Mouse (Mus musculus): ENCODE measurements at regions not wholly inside any gene's neighbourhood (a gene's known extent, or its start where the extent isn't known, plus 50 kb on each side); places are given as distances from the start of the nearest gene placed in this dataset.

DNA sequence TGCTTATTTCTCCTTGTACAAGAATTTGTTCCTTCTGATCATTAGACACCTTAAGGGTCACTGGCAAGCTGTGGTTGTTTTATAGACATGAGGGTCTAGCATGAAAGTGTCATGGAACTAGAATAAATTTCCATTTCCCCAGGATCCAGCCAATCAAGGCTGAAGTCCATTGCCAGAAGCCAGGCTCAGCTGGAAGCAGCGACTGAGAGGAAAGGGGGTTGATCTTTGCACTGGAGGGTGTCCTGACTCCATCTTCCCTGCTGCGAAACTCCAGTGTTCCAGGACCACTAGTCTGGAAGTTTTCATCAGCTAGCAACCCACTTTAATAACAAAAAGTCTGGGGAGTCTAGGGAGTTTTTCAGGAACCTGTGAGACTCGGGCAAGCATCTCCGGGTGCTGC, 517.0 kb downstream of the Kcnj2 start:
- H3K4me2 ChIP-seq (ENCODE audit: low read depth, low read length) = no peak overlapping the region
- ATAC-seq (ENCODE audit: insufficient read depth, low read depth) = no peak

DNA sequence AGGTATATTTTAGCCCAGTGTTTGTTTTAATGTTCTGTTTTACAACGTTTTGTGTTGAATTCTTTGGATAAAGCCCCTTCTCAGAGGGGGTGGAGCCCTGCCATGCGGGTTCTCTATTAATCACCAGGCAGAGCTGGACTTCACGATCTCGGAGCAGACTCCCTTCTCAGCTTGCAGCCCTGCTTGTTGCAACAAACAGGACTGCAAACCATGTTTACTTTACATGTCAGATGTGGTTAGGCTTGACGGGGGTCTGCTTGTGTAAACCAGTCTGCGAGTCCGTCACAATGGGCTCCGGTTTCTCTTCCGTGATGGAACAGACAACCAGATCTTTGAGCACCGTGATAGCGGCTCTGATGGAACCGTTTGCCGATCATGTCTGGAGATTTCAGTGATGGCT, 517.6 kb downstream of the Kcnj2 start:
- WGBS = 51% methylated on average over 13 of the region's 13 CpGs
- DNase-seq (ENCODE audit: low spot score) (no peak), ATAC-seq (ENCODE audit: insufficient read depth, low read depth) (no peak)
- H3K27ac ChIP-seq (ENCODE audit: low read depth) = no peak overlapping the region
- H3K36me3 ChIP-seq (replicated peaks; ENCODE audit: control insufficient read depth, insufficient read depth, low read length) = no peaks in the 10 kb centered on the region
- no peaks in the 10 kb centered on the region for H3K9me3 ChIP-seq (replicated peaks; ENCODE audit: control insufficient read depth, low read length)
- no peaks in the 10 kb centered on the region for H3K4me1 ChIP-seq (ENCODE audit: control insufficient read depth, insufficient read depth)
- no peak overlapping the region for H3K9ac ChIP-seq (replicated peaks; ENCODE audit: low read depth, low read length)
- no peak for TF ChIP-seq CTCF (IDR thresholded peaks at IDR 0.05; ENCODE audit: low read depth)
- no peak for TF ChIP-seq EP300 (IDR thresholded peaks at IDR 0.05; ENCODE audit: low read depth)
- no peak overlapping the region for H3K4me3 ChIP-seq (ENCODE audit: low read depth, low read length)
- no peaks in the 10 kb centered on the region for H3K27me3 ChIP-seq (ENCODE audit: control insufficient read depth, insufficient read depth, low read length)
- H3K4me2 ChIP-seq (ENCODE audit: low read depth, low read length) = no peak overlapping the region

More for the DNA sequence above, 517.0 kb downstream of the Kcnj2 start:
- WGBS = 64% methylated on average over 4 of the region's 4 CpGs
- H3K27me3 ChIP-seq (ENCODE audit: control insufficient read depth, insufficient read depth, low read length) = no peaks in the 10 kb centered on the region
- H3K27ac ChIP-seq (ENCODE audit: low read depth) = no peak overlapping the region
- no peak for DNase-seq (ENCODE audit: low spot score)
- no peak overlapping the region for H3K9ac ChIP-seq (replicated peaks; ENCODE audit: low read depth, low read length)
- H3K4me1 ChIP-seq (ENCODE audit: control insufficient read depth, insufficient read depth) = no peaks in the 10 kb centered on the region
- no peaks in the 10 kb centered on the region for H3K36me3 ChIP-seq (replicated peaks; ENCODE audit: control insufficient read depth, insufficient read depth, low read length)
- H3K9me3 ChIP-seq (replicated peaks; ENCODE audit: control insufficient read depth, low read length) = no peaks in the 10 kb centered on the region
- no peak overlapping the region for H3K4me3 ChIP-seq (ENCODE audit: low read depth, low read length)
- no peak for TF ChIP-seq EP300 (IDR thresholded peaks at IDR 0.05; ENCODE audit: low read depth)

GRCm38 (mm10) chr11:111599456-111599855, 533.5 kb downstream of the Kcnj2 start:
- ATAC-seq (ENCODE audit: insufficient read depth, low read depth) = no peak
- Histone ChIP-seq H3K27ac (ENCODE audit: low read depth) (no peak overlapping the region), H3K9ac (replicated peaks; ENCODE audit: low read depth, low read length) (no peak overlapping the region), H3K27me3 (ENCODE audit: control insufficient read depth, insufficient read depth, low read length) (no peaks in the 10 kb centered on the region), H3K4me3 (ENCODE audit: low read depth, low read length) (no peak overlapping the region), H3K36me3 (replicated peaks; ENCODE audit: control insufficient read depth, insufficient read depth, low read length) (no peaks in the 10 kb centered on the region), H3K4me1 (ENCODE audit: control insufficient read depth, insufficient read depth) (no peaks in the 10 kb centered on the region), H3K9me3 (replicated peaks; ENCODE audit: control insufficient read depth, low read length) (no peaks in the 10 kb centered on the region), H3K4me2 (ENCODE audit: low read depth, low read length) (no peak overlapping the region)
- DNase-seq (ENCODE audit: low spot score) = no peak
- no peak for TF ChIP-seq EP300 (IDR thresholded peaks at IDR 0.05; ENCODE audit: low read depth)
- TF ChIP-seq CTCF (IDR thresholded peaks at IDR 0.05; ENCODE audit: low read depth) = no peak

- TF ChIP-seq CTCF (IDR thresholded peaks at IDR 0.05; ENCODE audit: low read depth) = no peak
- no peak for TF ChIP-seq EP300 (IDR thresholded peaks at IDR 0.05; ENCODE audit: low read depth)
- Histone ChIP-seq H3K27ac (ENCODE audit: low read depth) (no peak overlapping the region), H3K9ac (replicated peaks; ENCODE audit: low read depth, low read length) (no peak overlapping the region), H3K4me1 (ENCODE audit: control insufficient read depth, insufficient read depth) (no peaks in the 10 kb centered on the region), H3K4me3 (ENCODE audit: low read depth, low read length) (no peak overlapping the region), H3K4me2 (ENCODE audit: low read depth, low read length) (no peak overlapping the region), H3K27me3 (ENCODE audit: control insufficient read depth, insufficient read depth, low read length) (no peaks in the 10 kb centered on the region), H3K36me3 (replicated peaks; ENCODE audit: control insufficient read depth, insufficient read depth, low read length) (no peaks in the 10 kb centered on the region), H3K9me3 (replicated peaks; ENCODE audit: control insufficient read depth, low read length) (no peaks in the 10 kb centered on the region)
- ATAC-seq (ENCODE audit: insufficient read depth, low read depth) (no peak), DNase-seq (ENCODE audit: low spot score) (no peak)
- 83% methylated on average over 11 of the region's 11 CpGs for WGBS
These were observed 539.2 kb downstream of the Kcnj2 start for GRCm38 (mm10) chr11:111605146-111605545.

GRCm38 (mm10) chr11:111610522-111611015, 544.6 kb downstream of the Kcnj2 start:
- no peaks in the 10 kb centered on the region for H3K27me3 ChIP-seq (ENCODE audit: control insufficient read depth, insufficient read depth, low read length)
- H3K9ac ChIP-seq (replicated peaks; ENCODE audit: low read depth, low read length) = no peak overlapping the region
- DNase-seq (ENCODE audit: low spot score) (no peak), ATAC-seq (ENCODE audit: insufficient read depth, low read depth) (no peak)
- no peak overlapping the region for H3K27ac ChIP-seq (ENCODE audit: low read depth)
- H3K4me1 ChIP-seq (ENCODE audit: control insufficient read depth, insufficient read depth) = no peaks in the 10 kb centered on the region
- no peak for TF ChIP-seq EP300 (IDR thresholded peaks at IDR 0.05; ENCODE audit: low read depth)
- no peak for TF ChIP-seq CTCF (IDR thresholded peaks at IDR 0.05; ENCODE audit: low read depth)
- H3K9me3 ChIP-seq (replicated peaks; ENCODE audit: control insufficient read depth, low read length) = no peaks in the 10 kb centered on the region
- no peak overlapping the region for H3K4me3 ChIP-seq (ENCODE audit: low read depth, low read length)
- WGBS = 71% methylated on average over 5 of the region's 5 CpGs
- H3K36me3 ChIP-seq (replicated peaks; ENCODE audit: control insufficient read depth, insufficient read depth, low read length) = no peaks in the 10 kb centered on the region
- no peak overlapping the region for H3K4me2 ChIP-seq (ENCODE audit: low read depth, low read length)

GRCm38 (mm10) chr11:111643603-111644002, 577.6 kb downstream of the Kcnj2 start:
- no peak for ATAC-seq (ENCODE audit: insufficient read depth, low read depth)
- WGBS = 81% methylated on average over 7 of the region's 7 CpGs
- H3K36me3 ChIP-seq (replicated peaks; ENCODE audit: control insufficient read depth, insufficient read depth, low read length) = no peaks in the 10 kb centered on the region
- DNase-seq (ENCODE audit: low spot score) = no peak
- H3K4me2 ChIP-seq (ENCODE audit: low read depth, low read length) = no peak overlapping the region
- H3K4me3 ChIP-seq (ENCODE audit: low read depth, low read length) = no peak overlapping the region
- no peak overlapping the region for H3K9ac ChIP-seq (replicated peaks; ENCODE audit: low read depth, low read length)
- H3K27me3 ChIP-seq (ENCODE audit: control insufficient read depth, insufficient read depth, low read length) = no peaks in the 10 kb centered on the region
- H3K9me3 ChIP-seq (replicated peaks; ENCODE audit: control insufficient read depth, low read length) = no peaks in the 10 kb centered on the region
- H3K27ac ChIP-seq (ENCODE audit: low read depth) = no peak overlapping the region
- no peak for TF ChIP-seq EP300 (IDR thresholded peaks at IDR 0.05; ENCODE audit: low read depth)
- TF ChIP-seq CTCF (IDR thresholded peaks at IDR 0.05; ENCODE audit: low read depth) = no peak
- no peaks in the 10 kb centered on the region for H3K4me1 ChIP-seq (ENCODE audit: control insufficient read depth, insufficient read depth)
